Mouse (Mus musculus) mesoderm, embryonic 11.5 days (tissue): ENCODE measurements around the gene Ube2n.
"Not testable (repeated sequence)": the region's sequence is repeated elsewhere in the genome, so short reads cannot be mapped to it uniquely, and the experiment has no call there.

Experiments
- DNase-seq: peaks from one replicate; pipeline ENCODE4 v3.0.0-alpha.2; 2012; ENCODE audit warnings: low read depth, low spot score

Ube2n gene

GRCm38 (mm10) chr10:95525037-95525675 is 10.2 kb downstream of the Ube2n start:
- DNase-seq: no peak

GRCm38 (mm10) chr10:95525871-95526270 is 10.9 kb downstream of the Ube2n start:
- DNase-seq: no peak

- DNase-seq: no peak
Measured at GRCm38 (mm10) chr10:95526495-95527122, 11.7 kb downstream of the Ube2n start.

GRCm38 (mm10) chr10:95530551-95531121 is 15.7 kb downstream of the Ube2n start:
- no peak for DNase-seq

GRCm38 (mm10) chr10:95532916-95533315 is 18.0 kb downstream of the Ube2n start:
- DNase-seq: no peak

GRCm38 (mm10) chr10:95533382-95533781 is 18.4 kb downstream of the Ube2n start:
- no peak for DNase-seq

- no peak for DNase-seq
Measured at GRCm38 (mm10) chr10:95535399-95536221, 20.7 kb downstream of the Ube2n start.

- DNase-seq: no peak
Measured at GRCm38 (mm10) chr10:95536222-95536541, 21.2 kb downstream of the Ube2n start.

GRCm38 (mm10) chr10:95539260-95539659 is 24.3 kb downstream of the Ube2n start:
- no peak for DNase-seq

GRCm38 (mm10) chr10:95539841-95540240 is 24.9 kb downstream of the Ube2n start:
- DNase-seq: no peak

GRCm38 (mm10) chr10:95542916-95543315 is 28.0 kb downstream of the Ube2n start:
- DNase-seq: no peak

- DNase-seq: no peak
Measured at GRCm38 (mm10) chr10:95543377-95543776, 28.4 kb downstream of the Ube2n start.

GRCm38 (mm10) chr10:95544004-95544403 is 29.1 kb downstream of the Ube2n start:
- no peak for DNase-seq

GRCm38 (mm10) chr10:95544651-95545050 is 29.7 kb downstream of the Ube2n start:
- DNase-seq: no peak

GRCm38 (mm10) chr10:95545051-95545450 is 30.1 kb downstream of the Ube2n start:
- DNase-seq: no peak

GRCm38 (mm10) chr10:95546178-95546577 is 31.2 kb downstream of the Ube2n start:
- DNase-seq: no peak

- no peak for DNase-seq
Measured at GRCm38 (mm10) chr10:95548154-95548826, 33.3 kb downstream of the Ube2n start.

- DNase-seq: not testable (repeated sequence)
Measured at GRCm38 (mm10) chr10:95549080-95549479, 34.1 kb downstream of the Ube2n start.

GRCm38 (mm10) chr10:95550506-95550905 is 35.6 kb downstream of the Ube2n start:
- no peak for DNase-seq

GRCm38 (mm10) chr10:95551752-95552151 is 36.8 kb downstream of the Ube2n start:
- peak; percentile 34 for DNase-seq

GRCm38 (mm10) chr10:95552326-95552725 is 37.4 kb downstream of the Ube2n start:
- DNase-seq: no peak

- DNase-seq: no peak
Measured at GRCm38 (mm10) chr10:95555866-95556265, 40.9 kb downstream of the Ube2n start.
